Mouse (Mus musculus) MEL (cell line): ENCODE measurements around the gene Clip4.

ENCODE experiments used
- CTCF ChIP-seq, 3 experiments: IDR thresholded peaks in 2 of 3; conservative IDR thresholded peaks in 1 of 3; 2 replicates each; pipeline ENCODE4 v1.5.1; 2011 to 2012; ENCODE audit warnings: low read length in 3 of 3, low read depth in 2 of 3, mild to moderate bottlenecking in 2 of 3, improper control_type of control experiment in 1 of 3, inconsistent platforms in 1 of 3, mixed read lengths in 1 of 3, moderate library complexity in 1 of 3; ENCODE audit not compliant: control insufficient read depth in 1 of 3, insufficient read depth in 1 of 3, poor library complexity in 1 of 3, severe bottlenecking in 1 of 3
- EP300 ChIP-seq, 2 experiments: IDR thresholded peaks; 2 replicates each; pipeline ENCODE4 v1.6.1; 2011; ENCODE audit warnings: improper control_type of control experiment in 2 of 2, low read length in 2 of 2, low read depth in 1 of 2, mild to moderate bottlenecking in 1 of 2
- GATA1 ChIP-seq: IDR thresholded peaks from 2 replicates; pipeline ENCODE4 v1.6.1; 2011; ENCODE audit warnings: low read depth, low read length, improper control_type of control experiment
- MAFK ChIP-seq: IDR thresholded peaks from 2 replicates; pipeline ENCODE4 v1.6.1; 2011; ENCODE audit warnings: low read depth, mild to moderate bottlenecking, low read length, improper control_type of control experiment, borderline replicate concordance
- MAX ChIP-seq: IDR thresholded peaks from 2 replicates; pipeline ENCODE4 v1.6.1; 2011; ENCODE audit warnings: low read length, improper control_type of control experiment
- RCOR1 ChIP-seq: IDR thresholded peaks from 2 replicates; pipeline ENCODE4 v1.6.1; 2012; ENCODE audit warnings: low read depth, mild to moderate bottlenecking, inconsistent platforms, low read length, improper control_type of control experiment

DNA sequence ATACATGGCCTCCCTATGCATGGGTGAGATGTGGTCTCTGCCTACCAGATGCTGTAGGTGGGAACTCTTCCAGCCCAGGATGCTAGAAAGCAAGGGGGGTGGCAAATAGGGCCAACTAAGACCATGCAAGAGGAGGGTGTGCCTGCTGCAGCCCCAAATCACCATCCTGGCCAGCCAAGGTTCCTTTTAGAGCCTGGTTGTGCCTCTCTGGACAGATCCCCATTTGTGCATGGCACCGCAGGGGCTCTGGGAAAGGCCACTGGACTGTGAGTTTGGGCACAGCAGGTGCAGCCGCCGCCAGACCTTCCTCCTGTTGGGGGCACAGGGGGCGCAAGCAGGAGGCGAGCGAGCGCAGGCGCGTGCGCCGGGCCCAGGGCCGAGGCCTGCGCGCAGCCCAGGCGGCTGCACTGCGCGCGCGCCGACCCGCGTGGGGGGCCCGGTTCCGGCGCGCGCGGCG is 14.0 kb downstream of the Clip4 start:
- TF ChIP-seq MAX (no peak), MAFK (no peak), CTCF (IDR thresholded peaks at IDR 0.05 in 2 of 3, conservative IDR thresholded peaks at IDR 0.05 in 1 of 3; ENCODE audit: control insufficient read depth in 1 of 3, insufficient read depth in 1 of 3, low read depth in 2 of 3, low read length in 3 of 3, poor library complexity in 1 of 3, severe bottlenecking in 1 of 3) (no peak), GATA1 (no peak), EP300 (IDR thresholded peaks at IDR 0.05; ENCODE audit: low read depth in 1 of 2, low read length in 2 of 2) (no peak), RCOR1 (no peak)
